Mouse (Mus musculus): ENCODE measurements around the gene Tinagl1.

The Tinagl1 gene

DNA sequence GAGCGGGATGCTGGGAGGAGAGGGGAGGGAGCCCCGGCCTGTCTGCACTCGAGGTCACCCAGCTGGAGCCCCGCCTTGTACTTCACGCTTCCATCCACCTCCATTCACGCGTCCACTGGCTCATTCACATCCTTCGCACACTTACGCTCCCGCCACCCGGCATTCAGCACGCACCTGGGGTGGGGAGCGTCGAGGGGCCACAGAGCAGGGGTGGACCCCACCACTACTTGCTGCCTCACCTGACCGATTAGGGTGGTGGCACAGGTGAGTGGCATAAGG lies 35.8 kb downstream of the Tinagl1 start, which contains the start of gene Hcrtr1:
TSS of gene Hcrtr1 (minus strand) at position 146 of the 279 bp plus-strand sequence.
- no peak for DNase-seq

DNA sequence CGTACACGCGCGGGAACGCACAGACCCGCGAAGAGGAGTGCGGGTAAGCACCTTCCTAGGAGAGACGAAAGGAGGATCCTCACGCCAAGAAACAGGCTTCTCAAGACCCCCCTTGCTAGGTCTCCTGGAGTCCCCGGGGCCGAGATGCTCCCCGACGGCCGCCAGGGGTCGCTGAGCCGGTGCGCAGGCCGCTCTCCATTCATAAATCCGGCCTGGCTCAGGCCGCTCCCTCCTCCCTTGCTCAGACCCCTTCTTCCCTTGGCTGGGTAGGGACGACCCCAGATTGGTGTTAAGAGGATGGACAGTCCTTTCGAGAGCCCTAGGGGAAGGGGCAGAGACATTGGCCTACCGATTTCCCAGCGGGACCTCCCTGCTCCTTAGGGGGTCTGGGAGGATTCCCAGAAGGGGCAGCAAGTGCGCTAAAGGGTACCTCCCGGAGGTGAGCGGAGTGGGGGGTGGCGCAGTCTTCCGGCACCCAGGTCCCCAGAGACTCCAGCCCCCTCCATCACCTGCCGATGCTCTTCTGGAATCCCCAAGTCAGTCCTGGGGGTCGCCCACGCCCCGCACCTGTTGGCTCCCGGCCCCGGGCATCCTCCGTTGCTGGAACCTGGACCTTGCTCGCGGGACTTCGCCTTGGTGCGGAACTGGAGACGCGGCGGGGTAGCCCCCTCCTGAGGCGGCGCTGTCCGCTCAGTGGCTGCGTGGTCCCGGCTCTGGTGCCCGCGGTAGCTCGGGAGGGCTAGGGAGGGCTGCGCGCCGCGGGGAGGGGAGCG lies 36.3 kb downstream of the Tinagl1 start:
- DNase-seq: peak; percentile 88 to 90

DNA sequence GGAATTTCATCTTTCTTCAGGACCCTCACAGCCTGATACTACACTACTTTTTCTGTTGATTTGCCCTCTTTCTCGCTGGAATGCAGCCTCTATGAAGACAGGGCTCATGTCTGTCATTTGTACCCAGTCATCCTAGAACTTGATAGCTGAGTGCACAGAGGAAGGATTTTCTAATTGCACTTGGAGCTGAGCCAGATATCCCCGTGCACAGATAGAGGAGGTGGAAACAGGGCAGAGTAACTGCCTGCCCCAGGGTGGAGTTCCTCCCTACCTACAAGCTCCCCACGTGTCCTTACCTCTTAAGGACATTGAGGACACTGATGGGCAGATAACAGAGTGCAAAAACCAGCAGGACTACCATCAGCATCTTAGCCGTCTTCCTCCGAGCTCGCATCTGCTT lies 41.5 kb downstream of the Tinagl1 start:
- peak in 1 of 2 experiments; percentile 27 for DNase-seq

DNA sequence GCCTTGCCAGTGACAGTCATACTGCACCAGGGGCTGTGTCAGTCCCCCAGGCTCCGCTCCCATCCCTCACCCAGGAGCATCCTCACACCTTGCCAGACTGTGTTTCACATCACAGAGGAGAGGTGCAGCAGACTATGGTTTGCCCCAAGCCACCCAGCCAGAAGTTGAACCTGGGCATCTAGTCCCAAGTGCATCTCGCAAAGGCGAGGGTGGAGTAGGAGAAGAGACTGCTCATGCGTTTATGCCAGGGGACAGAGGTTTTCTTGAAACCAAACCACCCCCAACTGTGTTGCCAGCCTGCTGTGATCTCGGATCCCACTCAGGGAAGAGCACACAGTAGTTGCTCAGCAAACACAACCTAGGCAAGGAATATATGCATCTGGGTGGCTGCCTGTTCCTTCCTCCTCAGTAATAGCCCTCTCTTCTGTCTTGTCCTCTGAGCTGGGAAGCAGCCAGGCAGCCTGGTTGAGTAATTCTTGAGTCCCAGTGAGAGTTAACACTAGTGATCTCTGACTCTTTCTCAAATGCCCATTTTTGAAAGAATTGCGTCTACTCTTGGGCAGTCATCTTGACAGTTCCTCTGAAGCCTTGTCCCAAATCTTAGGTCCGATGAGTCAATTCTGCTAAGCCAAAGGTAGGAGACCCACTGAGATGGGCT lies 43.3 kb downstream of the Tinagl1 start:
- DNase-seq: peak in 1 of 2 experiments; percentile 21

DNA sequence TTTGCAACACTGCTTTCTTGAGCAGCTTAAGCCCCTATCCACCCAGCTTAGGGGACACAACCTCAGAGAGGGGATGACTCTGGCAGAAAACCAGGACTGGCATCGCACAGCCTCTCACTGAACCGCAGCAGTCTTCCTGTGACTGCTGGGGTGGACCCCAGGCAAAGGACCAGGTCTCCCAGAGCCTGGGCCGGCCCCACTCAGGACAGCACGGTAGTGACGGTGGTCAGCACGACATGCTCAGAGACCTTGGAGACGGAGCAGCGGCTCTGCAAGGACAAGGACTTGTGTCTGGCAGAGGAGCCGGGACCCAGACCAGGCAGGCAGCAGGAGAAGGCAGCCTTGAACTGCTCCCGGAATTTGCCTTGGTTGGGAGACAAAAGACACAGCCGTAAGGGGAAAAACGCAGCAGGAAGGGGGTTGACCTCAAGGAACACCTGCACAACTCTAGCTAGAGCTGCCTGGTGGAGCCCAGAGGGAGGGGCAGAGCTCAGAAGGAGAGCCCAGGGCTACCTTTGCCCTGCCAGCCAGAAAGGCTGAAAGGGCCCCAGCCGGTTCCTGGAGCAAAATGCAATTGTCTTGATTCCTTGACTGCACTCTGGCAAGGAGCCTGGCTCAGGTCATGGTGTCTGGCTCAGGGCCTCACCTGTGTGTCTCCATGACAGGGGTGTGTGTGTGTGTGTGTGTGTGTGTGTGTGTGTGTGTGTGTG lies 44.1 kb downstream of the Tinagl1 start:
- peak; percentile 53 to 78 for DNase-seq

DNA sequence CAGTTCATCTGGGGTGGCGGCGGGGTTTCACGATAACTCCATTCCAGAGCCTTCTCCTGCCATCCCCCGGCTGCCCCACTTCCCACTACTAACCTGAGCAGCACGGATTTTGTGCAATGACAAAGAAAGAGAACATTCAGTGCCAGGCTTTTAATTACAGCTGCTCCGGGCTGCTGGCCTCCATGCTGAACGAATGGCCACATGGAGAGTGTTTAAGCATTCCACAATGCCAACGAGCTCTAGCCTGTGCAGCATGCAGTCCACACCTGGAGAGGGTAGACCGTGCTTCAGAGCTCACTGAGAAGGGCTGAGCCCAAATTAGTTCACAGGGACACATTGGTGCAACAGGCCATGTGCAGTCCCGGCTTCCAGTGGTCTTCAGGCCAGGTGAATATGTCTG lies 44.8 kb downstream of the Tinagl1 start:
- peak; percentile 26 to 57 for DNase-seq

DNA sequence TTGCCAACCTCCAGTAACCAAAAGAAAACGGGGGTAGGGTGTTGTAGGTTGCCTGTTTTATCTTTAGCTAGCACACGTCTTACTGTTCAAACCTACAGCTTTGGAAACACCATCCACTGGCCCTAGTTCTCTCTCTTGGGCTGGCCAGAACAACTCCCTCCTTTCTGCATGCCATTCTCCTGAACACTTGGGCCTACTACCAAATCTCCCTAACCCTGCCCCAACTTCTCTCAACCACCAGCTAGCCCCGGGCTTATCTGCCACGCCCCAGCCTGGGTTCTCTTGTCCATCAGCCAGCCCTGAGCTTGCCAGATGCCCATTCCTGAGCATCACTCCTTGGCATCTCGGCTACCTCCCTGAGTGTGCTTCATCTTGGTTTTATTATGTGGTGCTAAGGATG lies 46.0 kb downstream of the Tinagl1 start:
- no peak for DNase-seq

DNA sequence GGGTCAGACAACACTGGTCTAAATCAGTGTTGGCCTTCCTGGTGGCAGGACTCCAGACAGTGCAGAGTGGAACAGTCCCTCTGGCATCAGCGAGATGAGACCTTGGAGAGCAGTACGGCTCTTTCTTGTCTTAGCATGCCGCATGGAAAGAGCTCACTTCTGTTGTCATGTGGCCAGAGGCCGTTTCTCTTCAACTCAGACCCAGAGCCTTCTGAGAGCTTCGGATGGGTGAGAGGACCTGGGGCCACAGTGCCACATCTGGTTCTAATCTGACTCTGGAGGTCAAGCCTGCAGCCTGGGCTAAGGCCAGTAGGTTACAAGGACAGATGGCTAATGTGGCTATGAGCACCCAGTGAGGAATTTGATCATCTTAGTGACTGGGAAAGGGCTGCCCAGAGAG lies 49.0 kb downstream of the Tinagl1 start:
- no peak for DNase-seq

DNA sequence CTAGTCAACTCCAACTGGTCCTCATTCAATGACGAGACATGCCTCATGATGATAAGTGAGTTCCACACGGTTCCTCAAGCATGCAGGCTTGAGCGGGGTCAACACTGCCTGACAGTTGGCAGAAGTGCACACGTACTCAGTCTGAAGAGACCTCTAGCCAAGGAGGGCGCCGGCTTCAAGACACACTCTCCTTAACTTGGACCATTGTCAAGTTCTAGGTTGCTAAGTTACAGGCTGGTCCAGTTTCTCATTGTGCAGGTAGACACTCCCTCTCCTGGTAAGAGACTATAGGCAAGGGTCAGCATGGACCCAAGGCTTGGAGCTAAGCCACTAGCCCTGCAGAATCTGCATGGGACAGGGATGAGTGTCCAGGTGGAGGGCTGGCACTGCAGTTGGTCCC lies 49.8 kb downstream of the Tinagl1 start:
- DNase-seq: no peak

DNA sequence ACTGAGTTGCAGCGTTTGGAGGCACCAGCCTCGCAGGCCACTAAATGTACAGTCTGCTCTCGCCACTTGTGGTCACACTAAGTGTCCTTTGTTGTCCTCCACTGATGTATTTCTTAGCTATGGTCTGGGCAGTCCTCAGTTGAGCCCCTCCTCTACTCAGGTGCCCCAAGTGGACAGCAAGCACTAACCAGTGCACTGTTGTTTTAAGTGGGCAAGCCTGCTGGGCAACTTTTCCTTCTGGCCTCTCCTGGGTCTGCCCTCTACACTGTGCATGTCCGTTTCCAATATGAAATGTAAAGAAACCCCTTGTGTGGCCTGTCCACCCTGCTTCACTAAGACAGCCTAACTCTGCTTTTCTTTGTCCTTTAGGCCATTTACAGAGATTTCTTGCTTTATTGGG lies 50.8 kb downstream of the Tinagl1 start:
- DNase-seq: no peak

DNA sequence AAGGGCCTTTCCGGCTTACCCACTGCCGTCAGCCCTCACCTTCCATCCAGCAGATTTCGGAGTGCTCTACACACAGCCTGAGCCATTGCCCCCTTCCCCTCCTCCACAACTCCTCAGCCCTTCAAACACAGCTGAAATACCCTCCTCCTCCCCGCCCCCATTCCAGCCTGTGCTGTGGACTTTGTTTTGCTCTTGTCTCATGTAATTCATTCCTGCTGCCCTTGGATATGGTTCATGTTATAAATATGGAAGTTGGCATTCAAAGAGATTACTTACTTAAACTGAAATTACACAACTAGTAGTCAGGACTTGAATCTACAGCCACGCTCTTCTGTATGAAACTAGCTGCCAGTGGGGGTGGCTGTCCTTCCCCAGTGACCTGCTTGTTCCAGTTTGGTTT lies 51.9 kb downstream of the Tinagl1 start:
- DNase-seq: no peak

DNA sequence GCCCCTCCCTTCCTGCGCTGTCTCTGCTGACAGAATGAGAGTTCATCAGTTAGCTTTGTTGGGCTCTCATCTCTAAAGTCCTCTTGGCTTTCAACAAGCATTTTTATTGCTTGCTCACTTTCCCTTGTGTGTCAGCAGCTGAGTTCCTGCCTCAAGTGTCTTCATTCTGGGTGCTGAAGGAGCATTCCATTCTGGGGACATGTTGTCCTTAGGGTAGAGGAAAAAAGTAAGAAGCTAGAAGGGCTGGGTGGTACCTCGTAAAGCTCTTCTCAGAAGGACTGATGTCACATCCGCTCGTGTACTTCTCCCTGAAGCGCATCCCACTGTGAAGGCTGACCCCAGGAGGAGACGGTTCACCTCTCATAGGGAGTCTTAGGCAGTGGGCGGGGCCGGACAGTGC lies 53.4 kb downstream of the Tinagl1 start:
- DNase-seq: no peak

DNA sequence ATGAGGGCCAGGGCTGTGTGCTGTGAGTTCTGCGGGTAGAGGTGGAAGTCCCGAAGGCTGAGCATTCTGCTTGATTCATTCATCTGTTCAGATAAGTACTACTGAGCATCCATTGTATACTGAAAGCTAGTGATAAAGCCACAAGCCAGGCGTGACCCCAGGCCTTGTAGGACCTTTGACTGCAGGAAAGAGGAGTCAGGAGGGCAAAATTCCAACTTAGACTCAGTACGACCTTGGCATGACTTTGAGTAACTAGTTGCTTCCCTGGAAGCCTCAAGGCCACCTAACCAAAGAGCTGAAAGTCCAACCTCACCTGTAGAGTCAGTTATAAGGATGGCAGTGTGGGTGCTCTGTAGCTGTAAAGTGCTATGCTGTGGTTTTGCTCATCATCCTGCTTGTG lies 54.2 kb downstream of the Tinagl1 start:
- no peak for DNase-seq
